Mouse (Mus musculus) myocyte (in vitro differentiated cells): ENCODE data around the gene Itpkc. TPM values are rescaled to one million over a fixed set of nuclear protein-coding genes. Genes with fewer than 3 reads are reported as not detected.

Source experiments
- H3K27me3 ChIP-seq: one replicate; pipeline ENCODE4 v1.6.1; 2011; ENCODE audit not compliant: control insufficient read depth, insufficient read depth, insufficient read length
- H3K36me3 ChIP-seq: one replicate; pipeline ENCODE4 v1.6.1; 2011; ENCODE audit not compliant: control insufficient read depth, insufficient read depth
- H3K4me2 ChIP-seq: one replicate; pipeline ENCODE4 v1.6.1; 2011; ENCODE audit warnings: low read depth, control low read depth
- H3K4me3 ChIP-seq: one replicate; pipeline ENCODE4 v1.5.1; 2011; ENCODE audit warnings: mild to moderate bottlenecking, control low read depth, moderate library complexity
- H3K79me2 ChIP-seq: one replicate; pipeline ENCODE4 v1.6.1; 2011; ENCODE audit not compliant: control insufficient read depth, insufficient read depth
- H3ac ChIP-seq: one replicate; pipeline ENCODE4 v1.6.1; 2011; ENCODE audit not compliant: control insufficient read depth, insufficient read length
- CEBPB ChIP-seq: IDR thresholded peaks from 2 replicates; pipeline ENCODE4 v1.6.1; 2011; ENCODE audit warnings: mild to moderate bottlenecking, moderate library complexity; ENCODE audit not compliant: poor library complexity, insufficient read depth, severe bottlenecking
- E2F4 ChIP-seq: IDR thresholded peaks from one replicate; pipeline ENCODE4 v1.6.1; 2011; ENCODE audit warnings: mild to moderate bottlenecking, control low read depth, moderate library complexity; ENCODE audit not compliant: insufficient read depth
- MAX ChIP-seq: IDR thresholded peaks from one replicate; pipeline ENCODE4 v1.6.1; 2011; ENCODE audit warnings: low read depth, mild to moderate bottlenecking, control low read depth
- MYOD1 ChIP-seq, 3 experiments: IDR thresholded peaks; one replicate each; pipeline ENCODE4 v1.6.1; 2011; ENCODE audit warnings: control low read depth in 2 of 3, low read depth in 2 of 3, mild to moderate bottlenecking in 2 of 3, moderate library complexity in 1 of 3; ENCODE audit not compliant: insufficient read length in 2 of 3, control insufficient read depth in 1 of 3
- MYOG ChIP-seq, 3 experiments: IDR thresholded peaks; one replicate each; pipeline ENCODE4 v1.6.1; 2011; ENCODE audit warnings: control low read depth in 2 of 3, low read depth in 2 of 3, mild to moderate bottlenecking in 2 of 3; ENCODE audit not compliant: insufficient read length in 2 of 3, control insufficient read depth in 1 of 3, insufficient read depth in 1 of 3
- POLR2A ChIP-seq: IDR thresholded peaks from one replicate; pipeline ENCODE4 v1.6.1; 2011; ENCODE audit warnings: low read depth, mild to moderate bottlenecking, control low read depth, moderate library complexity; ENCODE audit not compliant: insufficient read length
- POLR2AphosphoS2 ChIP-seq: IDR thresholded peaks from one replicate; pipeline ENCODE4 v1.6.1; 2011; ENCODE audit warnings: low read depth, control low read depth; ENCODE audit not compliant: insufficient read length
- REST ChIP-seq: IDR thresholded peaks from one replicate; pipeline ENCODE4 v1.6.1; 2011; ENCODE audit warnings: mild to moderate bottlenecking, control low read depth, moderate library complexity; ENCODE audit not compliant: insufficient read depth, insufficient read length
- SRF ChIP-seq: IDR thresholded peaks from one replicate; pipeline ENCODE4 v1.6.1; 2011; ENCODE audit warnings: low read depth; ENCODE audit not compliant: control insufficient read depth, insufficient read length
- TCF12 ChIP-seq: IDR thresholded peaks from one replicate; pipeline ENCODE4 v1.6.1; 2011; ENCODE audit warnings: mild to moderate bottlenecking, control low read depth; ENCODE audit not compliant: poor library complexity, insufficient read depth, severe bottlenecking
- TCF3 ChIP-seq: IDR thresholded peaks from one replicate; pipeline ENCODE4 v1.6.1; 2011; ENCODE audit warnings: low read depth, control low read depth; ENCODE audit not compliant: insufficient read length
- USF1 ChIP-seq: IDR thresholded peaks from one replicate; pipeline ENCODE4 v1.6.1; 2011; ENCODE audit warnings: low read depth, mild to moderate bottlenecking, control low read depth, moderate library complexity
- polyA plus RNA-seq: library from polyadenylated mRNA; unstranded; fragments of >200 nt; fragmentation: generic; extraction: Trizol; gene quantifications from one replicate; pipeline ENCODE4 v1.2.1, GENCODE M21; 2012; ENCODE audit warnings: missing spikeins

The Itpkc gene
- polyA plus RNA-seq, 1 experiment: 7.1 TPM

DNA sequence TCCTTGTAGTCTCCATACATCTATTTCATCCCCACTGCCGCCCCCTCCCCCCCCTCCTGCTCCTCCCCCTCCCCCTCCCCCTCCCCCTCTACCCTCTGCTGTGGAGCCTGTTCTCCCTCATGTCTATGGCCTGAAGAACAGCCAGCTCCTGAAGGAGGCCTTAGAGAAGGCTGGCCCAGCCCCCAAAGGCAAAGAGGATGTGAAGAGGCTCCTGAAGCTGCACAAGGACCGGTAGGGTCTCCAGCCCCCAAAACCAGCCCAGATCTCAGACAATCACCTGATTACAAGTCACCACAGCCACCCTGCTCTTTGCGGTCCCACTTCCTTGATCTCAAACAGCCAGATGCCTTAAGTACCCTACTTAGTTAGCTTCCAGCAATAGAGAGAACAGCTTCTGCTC is 31.3 kb downstream of the Itpkc start:
- H3K79me2 ChIP-seq: peaks cover 32% of the 10 kb centered on the region
- H3K27me3 ChIP-seq: no peaks in the 10 kb centered on the region
- no peak overlapping the region for H3K4me2 ChIP-seq
- peaks cover 9% of the 10 kb centered on the region for H3K36me3 ChIP-seq
- TF ChIP-seq POLR2A (no peak), USF1 (no peak), CEBPB (no peak), MAX (no peak), MYOD1 (IDR thresholded peaks at IDR 0.05; ENCODE audit: control insufficient read depth in 1 of 3, insufficient read length in 2 of 3, low read depth in 2 of 3) (no peak), E2F4 (no peak), TCF12 (no peak), SRF (no peak), REST (no peak), MYOG (IDR thresholded peaks at IDR 0.05; ENCODE audit: control insufficient read depth in 1 of 3, insufficient read depth in 1 of 3, insufficient read length in 2 of 3, low read depth in 2 of 3) (no peak), POLR2AphosphoS2 (no peak), TCF3 (no peak)
- H3K4me3 ChIP-seq: peak overlapping the region; percentile 80
- H3ac ChIP-seq: no peak overlapping the region

DNA sequence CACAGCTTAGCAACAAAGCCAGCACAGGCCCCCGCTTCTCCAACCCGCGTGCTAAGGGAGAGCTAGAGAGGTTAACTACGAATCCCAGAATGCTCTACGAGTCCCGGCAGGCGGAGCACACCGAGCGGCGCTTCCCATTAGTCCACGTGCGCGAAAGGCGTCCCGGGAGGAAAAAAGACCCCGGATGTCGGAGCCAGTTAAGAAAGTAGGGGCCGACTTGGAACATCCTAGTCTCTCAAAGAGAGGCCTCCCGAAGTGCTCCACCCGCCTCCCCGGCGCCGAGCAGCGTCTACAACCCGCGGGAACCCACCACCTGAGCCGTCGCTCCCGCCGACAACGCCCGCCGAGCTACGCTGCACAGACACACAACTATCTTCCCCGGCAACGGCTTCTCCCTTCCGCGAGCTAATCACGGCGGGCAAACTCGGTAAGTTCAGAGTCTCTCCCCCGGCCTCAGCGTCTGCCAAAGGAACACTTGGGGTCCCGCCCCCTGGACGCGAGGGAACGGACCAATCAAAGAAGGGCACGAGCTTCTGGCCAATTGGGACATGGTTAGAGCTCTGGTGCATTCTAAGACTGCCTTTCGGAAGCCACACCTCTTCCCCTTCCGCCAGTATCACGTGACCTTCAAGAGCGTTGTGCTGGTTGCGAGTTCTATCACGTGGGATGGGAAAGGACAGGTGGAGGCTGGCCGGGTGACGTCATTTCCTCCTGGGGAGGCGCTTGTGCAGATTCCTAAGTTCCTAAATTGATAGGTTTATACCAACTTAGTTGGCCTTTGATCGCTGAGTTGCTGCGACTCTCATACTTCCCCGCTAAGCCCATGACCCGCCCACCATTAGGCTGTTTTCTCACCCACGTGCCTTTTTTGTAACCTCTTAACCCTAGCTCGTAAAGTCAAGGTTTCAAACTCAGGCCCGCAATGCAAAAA is 32.5 kb downstream of the Itpkc start, which contains the start of the genes BC024978 and Snrpa:
TSS of gene BC024978 (plus strand) at position 101 of the 931 bp plus-strand sequence.
TSS of gene Snrpa (minus strand) at position 591 of the 931 bp plus-strand sequence.
- Histone ChIP-seq H3K36me3 (peaks cover 20% of the 10 kb centered on the region), H3K27me3 (no peaks in the 10 kb centered on the region), H3ac (peak within 1 kb of the TSS; percentile 80), H3K79me2 (peaks cover 38% of the 10 kb centered on the region), H3K4me2 (peak within 1 kb of the TSS; percentile 100), H3K4me3 (peak within 1 kb of the TSS; percentile 80)
- TF ChIP-seq MYOG (IDR thresholded peaks at IDR 0.05; ENCODE audit: control insufficient read depth in 1 of 3, insufficient read depth in 1 of 3, insufficient read length in 2 of 3, low read depth in 2 of 3) (peak in 2 of 3 experiments; percentile 24 to 84), TCF3 (no peak), REST (no peak), MAX (peak; percentile 45), SRF (peak; percentile 18), MYOD1 (IDR thresholded peaks at IDR 0.05; ENCODE audit: control insufficient read depth in 1 of 3, insufficient read length in 2 of 3, low read depth in 2 of 3) (peak in 2 of 3 experiments; percentile 86 to 89), CEBPB (no peak), POLR2AphosphoS2 (peak; percentile 39), POLR2A (peak; percentile 54), E2F4 (no peak), TCF12 (peak; percentile 16), USF1 (peak; percentile 99)

DNA sequence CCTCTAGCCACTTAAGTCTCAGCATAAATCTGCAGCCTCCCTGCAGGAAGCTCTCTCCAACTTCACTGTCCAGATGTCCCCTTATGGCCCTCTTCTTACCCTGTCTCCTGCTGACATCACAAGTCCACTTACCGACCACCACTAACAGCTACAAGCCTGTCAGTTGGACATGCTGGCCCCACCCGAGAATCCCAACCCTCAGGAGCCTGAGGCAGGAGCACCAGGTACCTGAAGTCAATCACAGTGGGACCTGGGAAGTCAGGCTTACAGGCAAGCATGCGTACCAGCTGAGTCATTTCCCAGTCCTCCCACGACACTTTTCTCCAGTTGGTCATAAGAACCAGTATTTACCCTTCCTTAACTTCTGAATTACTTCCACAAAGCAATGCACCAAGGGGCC is 34.7 kb downstream of the Itpkc start:
- H3K79me2 ChIP-seq: peaks cover 38% of the 10 kb centered on the region
- no peaks in the 10 kb centered on the region for H3K27me3 ChIP-seq
- peak overlapping the region; percentile 42 for H3K4me2 ChIP-seq
- H3K36me3 ChIP-seq: peaks cover 32% of the 10 kb centered on the region
- H3ac ChIP-seq: no peak overlapping the region
- H3K4me3 ChIP-seq: peak overlapping the region; percentile 80
- TF ChIP-seq MYOG (IDR thresholded peaks at IDR 0.05; ENCODE audit: control insufficient read depth in 1 of 3, insufficient read depth in 1 of 3, insufficient read length in 2 of 3, low read depth in 2 of 3) (no peak), E2F4 (no peak), REST (no peak), SRF (no peak), USF1 (no peak), TCF3 (no peak), MYOD1 (IDR thresholded peaks at IDR 0.05; ENCODE audit: control insufficient read depth in 1 of 3, insufficient read length in 2 of 3, low read depth in 2 of 3) (no peak), POLR2A (no peak), CEBPB (no peak), MAX (no peak)

DNA sequence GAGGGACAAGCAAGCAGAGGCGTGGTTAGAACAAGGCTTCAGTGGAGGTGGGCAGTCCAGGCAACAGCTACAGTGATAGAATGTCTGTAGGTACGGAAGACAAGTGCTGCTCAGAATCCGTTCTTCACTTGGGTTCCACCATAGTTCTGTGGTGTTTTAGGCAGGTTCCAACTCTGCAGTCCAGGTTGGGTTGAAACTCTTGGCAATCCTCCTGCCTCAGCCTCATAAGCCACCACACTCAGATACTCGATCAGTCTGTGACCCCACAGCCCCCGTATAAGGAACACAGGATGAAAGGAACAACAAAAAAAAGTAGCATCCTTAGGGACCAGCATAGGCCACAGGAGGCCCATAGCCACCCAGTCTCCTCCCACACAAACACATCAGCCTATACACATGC is 36.0 kb downstream of the Itpkc start:
- peaks cover 38% of the 10 kb centered on the region for H3K79me2 ChIP-seq
- H3K27me3 ChIP-seq: no peaks in the 10 kb centered on the region
- H3K4me2 ChIP-seq: no peak overlapping the region
- peaks cover 37% of the 10 kb centered on the region for H3K36me3 ChIP-seq
- no peak overlapping the region for H3ac ChIP-seq
- no peak overlapping the region for H3K4me3 ChIP-seq
- no peak for TF ChIP-seq POLR2AphosphoS2
- no peak for TF ChIP-seq MYOD1 (IDR thresholded peaks at IDR 0.05; ENCODE audit: control insufficient read depth in 1 of 3, insufficient read length in 2 of 3, low read depth in 2 of 3)
- no peak for TF ChIP-seq SRF
- no peak for TF ChIP-seq MYOG (IDR thresholded peaks at IDR 0.05; ENCODE audit: control insufficient read depth in 1 of 3, insufficient read depth in 1 of 3, insufficient read length in 2 of 3, low read depth in 2 of 3)
- TF ChIP-seq POLR2A: no peak
- no peak for TF ChIP-seq TCF3
- no peak for TF ChIP-seq USF1
- no peak for TF ChIP-seq MAX
- no peak for TF ChIP-seq REST
- no peak for TF ChIP-seq CEBPB
- no peak for TF ChIP-seq TCF12
- TF ChIP-seq E2F4: no peak
